Mouse (Mus musculus): ENCODE results near the gene Izumo2.
"Not testable (repeated sequence)": the region's sequence is repeated elsewhere in the genome, so short reads cannot be mapped to it uniquely, and the experiment has no call there.

The Izumo2 gene

DNA sequence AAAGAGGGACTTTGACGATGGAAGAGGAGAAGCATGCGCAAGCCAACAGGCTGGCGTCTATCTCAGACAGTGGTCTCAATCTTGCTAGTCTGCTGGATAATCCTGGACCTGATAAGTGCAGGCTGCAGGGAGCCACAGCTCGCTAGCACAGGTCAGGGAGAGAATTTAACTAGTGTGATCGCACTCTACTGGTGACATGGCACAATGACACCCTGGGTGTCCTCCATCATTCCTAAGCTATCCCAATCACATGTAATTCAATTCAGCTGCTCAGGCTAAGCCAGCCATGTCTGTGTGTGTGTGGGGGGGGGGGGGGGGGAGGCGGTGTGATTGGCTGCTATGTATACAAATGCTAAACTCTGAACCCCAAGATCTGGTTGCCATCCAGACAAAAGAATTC lies 6.6 kb upstream of the Izumo2 start:
- peak; percentile 30 for DNase-seq

DNA sequence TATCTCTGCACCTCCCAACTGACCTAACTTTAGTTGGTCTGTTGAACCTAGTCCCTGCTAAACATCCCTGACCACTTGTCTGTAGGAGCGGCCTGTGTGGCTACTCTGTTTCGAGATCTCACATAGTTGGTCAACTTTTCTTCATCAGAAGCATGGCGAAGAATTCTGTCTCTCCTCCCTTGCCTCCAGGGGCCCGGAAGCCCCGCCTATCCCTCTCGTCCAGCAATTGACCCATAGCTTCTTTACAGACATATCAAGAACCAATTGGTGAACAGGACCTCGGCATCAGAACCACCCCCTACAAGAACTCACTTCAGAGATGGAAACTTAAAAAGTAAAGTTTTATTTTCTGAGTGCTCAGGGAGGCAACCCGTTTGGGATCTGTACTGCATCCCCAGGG lies 5.6 kb upstream of the Izumo2 start:
- no peak for DNase-seq

DNA sequence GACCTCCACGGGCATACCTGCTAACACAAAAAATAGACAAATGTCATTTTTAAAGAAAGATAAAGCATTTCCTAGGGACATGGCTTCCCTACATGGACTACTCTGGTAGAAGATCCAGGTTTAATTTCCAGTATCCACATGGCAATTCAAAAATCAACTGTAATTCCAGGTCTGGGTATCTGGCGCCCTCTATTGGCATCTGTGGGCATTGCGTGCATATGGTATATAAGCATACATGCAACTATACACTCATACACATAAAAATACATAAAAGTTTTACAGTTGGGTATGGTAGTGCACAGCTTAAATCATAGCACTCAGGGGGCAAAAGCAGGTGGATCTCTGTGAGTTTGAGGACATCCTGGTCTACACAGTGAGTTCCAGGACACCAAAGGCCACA lies 4.2 kb upstream of the Izumo2 start:
- no peak for DNase-seq

DNA sequence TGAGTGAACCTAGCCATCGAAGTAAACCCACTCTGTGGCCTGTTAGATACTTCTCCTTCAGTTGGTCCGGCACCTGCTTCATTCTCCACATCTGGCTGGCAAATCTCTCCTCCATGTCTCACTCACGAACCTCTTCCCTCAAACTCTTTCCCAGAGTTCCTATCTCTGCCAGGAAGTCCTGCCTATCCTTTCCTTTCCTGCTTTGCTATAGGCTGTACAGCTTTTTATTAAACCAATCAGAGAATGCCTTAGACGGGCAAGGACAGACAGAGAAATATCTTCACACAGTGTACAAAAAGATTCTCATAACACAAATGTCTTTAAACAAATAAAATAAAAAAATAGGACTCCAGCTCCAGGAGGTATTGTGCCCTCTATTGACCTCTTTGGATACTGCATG lies 3.5 kb upstream of the Izumo2 start:
- no peak for DNase-seq

DNA sequence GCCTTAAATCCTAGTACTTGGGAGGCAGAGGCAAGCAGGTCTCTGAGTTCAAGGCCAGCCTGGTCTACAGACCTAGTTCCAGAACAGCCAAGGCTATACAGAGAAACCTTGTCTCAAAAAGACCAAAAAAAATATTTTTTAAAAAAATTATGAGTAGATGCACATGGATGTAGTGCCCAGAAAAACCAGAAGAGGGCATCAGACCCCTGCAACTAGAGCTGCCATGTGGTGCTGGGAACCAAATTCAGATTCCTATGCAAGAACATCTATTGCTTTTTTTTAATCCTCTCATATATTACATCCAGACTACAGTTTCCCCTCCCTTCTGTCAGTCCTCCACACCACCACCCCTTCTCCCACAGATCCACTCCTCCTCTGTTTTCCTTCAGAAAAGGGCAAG lies 2.2 kb upstream of the Izumo2 start:
- no peak for DNase-seq

DNA sequence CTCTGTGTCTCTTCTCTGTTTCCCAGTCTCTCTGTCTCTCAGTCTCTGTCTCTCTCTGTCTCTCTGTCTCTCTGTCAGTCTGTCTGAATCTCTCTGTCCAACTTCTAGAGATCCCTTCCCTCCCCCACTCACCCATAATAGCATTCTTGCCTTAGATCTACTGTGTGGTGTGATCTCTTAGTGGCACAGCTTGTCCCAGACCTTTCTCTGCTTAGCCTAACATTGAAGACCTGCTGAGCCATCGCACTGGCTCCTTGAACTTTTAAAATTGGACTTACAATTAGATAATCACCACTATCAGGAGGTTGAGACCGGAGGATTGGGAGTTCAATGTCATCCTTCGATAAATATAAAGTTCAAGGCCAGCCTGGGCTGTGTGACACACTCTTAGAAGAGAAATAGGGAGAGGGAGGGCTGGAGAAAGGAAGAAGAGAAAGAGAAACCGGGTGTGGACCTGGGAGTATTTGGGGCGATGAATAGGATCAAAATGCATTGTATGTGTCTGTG lies 1.3 kb upstream of the Izumo2 start:
- DNase-seq, result no peak

DNA sequence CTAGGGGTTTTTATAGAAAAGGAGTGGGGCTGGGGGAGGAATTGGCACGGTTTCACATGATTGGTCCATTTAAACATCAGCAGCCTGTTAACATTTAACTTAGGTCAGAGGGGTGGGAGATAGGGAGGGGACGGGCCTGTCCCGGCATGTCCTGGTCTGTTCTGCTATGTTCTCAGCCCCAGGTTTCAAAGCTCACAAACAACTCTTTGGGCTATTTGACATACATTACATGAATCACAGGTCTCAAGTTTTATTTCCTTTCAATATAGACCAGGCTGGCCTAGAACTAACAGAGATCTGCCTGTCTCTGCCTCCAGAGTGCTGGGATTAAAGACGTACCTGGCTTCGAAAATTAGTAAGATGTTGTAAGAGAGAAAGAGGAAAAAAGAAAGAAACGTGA lies 449 bp upstream of the Izumo2 start:
- not testable (repeated sequence) for DNase-seq

DNA sequence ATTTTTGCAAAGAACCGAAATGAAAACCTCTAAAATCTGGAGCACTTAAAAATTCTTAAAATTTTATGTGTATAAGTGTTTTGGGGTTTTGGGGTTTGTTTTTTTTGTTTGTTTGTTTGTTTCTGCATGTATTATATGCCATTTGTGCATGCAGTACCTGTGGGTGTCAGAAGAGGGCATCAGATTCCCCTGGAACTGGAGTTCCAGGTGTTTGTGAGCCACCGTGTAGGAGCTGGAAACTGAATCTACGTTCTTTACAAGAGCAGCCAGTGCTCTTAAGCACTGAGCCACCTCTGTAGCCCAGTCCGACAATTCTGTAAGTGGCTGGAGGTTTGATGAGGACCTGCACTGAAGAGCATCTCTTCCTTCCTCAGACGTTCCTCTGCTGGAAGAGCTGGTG lies 1.3 kb downstream of the Izumo2 start:
- DNase-seq, result no peak

DNA sequence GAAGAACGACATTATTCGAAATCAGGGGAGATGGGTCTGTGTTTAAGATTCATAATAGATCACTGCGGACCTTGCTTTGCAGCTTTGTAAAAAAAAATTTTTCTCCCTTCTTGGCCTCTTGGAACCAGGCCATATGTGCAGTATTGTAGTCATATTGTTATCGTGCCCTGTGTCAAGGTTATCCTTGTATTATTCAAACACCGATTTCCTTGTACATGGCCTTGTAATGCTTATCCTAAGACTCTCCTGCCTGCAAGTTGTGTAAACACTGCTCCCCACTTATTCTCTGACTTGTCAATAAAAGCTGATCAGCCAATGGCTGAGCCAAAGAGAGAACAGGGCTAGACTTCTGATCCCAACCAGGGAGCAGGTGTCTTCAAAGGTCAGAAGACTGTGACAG lies 13.5 kb downstream of the Izumo2 start:
- no peak for DNase-seq

DNA sequence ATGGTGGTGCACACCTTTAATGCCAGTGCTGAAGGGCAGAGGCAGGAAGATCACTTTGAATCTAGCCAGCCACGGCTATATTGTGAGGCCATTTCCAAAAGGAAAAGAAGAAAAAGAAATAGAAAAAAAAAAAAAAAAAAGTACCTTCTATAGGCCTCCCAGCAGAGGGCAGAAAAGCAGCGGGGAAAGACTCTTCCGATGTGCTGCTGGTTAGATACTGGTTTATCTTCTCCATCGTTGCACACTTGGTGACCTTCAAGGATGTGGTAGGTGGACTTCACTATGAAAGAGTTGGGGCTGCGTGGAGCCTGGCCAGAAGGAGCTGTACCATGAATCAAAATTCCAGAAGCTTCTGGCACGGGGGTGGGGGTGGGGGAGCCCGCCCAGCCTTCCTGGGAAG lies 15.8 kb downstream of the Izumo2 start:
- DNase-seq, result no peak

DNA sequence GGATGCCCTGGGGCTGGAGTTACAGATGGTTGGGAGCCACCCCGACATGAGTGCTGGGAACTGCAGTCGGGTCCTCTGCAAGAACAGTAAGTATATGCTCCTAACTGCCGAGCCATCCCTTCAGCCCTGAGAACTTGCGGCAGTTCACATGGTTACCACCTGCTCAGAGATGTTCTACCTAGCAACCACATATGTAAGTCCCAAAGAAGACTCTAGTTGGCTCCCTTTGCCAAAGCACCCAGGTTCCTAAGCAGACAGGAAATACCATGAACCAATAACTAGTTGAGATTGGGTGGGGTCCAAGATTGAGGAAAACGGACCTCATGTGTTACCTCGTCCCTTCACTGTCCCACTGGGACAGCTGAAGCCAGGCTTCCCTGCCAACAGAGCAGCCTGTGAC lies 17.8 kb downstream of the Izumo2 start:
- no peak for DNase-seq

DNA sequence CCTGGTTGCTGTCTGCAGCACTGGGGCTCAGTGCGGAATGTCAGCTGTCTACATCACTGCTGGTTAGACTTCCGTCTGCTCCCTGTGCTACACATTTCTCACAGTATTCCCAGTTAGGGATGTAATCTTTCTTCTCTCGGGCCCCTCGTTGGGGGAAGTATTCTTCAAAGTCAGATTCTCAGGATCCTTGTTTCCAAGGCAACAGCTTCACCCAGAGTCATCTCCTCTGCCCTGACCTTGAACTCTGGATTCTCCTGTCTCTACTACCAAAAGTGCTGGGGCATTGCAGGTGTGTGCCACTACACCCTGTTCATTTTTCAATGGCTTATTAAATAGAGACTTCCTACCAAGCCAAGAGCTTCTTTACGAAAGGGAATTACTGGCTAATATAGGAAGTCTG lies 18.6 kb downstream of the Izumo2 start:
- DNase-seq, result no peak

DNA sequence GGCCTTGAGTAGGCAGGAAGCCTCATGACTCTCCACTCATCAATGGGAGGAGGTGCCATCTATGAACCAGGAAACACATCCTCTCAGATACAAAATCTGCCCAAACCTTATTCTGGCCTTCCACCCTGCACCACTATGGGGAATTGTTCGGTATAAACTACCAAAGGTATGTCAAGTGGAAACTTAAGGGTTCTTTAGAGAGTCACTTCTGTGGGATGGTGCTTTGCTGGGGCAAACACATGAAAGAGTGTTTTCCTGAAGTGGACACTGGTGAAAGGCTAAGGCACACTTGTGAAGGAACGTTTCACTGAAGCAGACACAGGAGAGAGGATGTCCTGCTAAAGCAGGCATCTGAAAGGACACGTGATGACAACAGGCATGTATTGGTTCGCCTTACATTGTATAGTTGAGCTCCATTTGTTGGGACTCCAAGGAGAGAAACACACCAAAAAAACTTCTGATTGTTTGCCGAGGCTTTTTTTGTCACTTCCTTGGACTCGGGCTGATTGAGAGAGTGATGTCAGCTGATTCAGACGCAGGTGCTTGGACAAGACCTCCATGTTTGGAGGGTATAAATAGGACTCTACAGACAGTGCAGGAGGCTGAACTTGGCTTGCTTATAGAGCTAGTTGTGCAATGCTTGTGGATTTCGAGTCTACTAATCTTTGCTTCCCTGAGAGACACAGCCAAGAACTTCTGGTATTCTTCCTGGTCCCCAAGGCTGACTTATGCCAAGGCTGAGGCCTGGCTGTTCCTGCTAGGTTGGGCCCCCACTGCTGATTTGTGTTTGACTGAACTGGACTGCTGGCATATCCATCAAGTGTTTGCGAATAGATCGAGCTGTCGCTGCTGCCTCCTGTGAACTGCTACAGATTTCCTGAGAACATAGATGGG lies 19.8 kb downstream of the Izumo2 start:
- DNase-seq, result no peak

DNA sequence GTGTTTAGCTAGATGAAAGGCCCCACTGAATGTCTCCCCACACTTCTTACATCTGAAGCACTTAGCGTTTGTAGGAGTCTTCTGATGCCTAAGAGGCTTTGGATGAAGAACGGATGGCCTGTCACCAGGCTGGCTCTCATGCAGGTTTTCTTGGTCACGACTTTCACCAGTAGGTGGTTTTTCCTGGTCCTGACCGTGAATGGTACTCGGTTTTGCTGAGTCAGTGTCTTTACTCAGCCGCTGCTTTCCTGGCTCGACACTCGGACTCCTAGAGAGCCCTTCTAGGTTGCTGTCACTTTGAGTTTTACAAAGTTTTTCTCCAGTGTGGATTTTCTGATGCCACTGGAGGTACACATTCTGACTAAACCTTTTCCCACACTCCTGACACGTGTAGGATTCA lies 25.2 kb downstream of the Izumo2 start:
- DNase-seq, result no peak

DNA sequence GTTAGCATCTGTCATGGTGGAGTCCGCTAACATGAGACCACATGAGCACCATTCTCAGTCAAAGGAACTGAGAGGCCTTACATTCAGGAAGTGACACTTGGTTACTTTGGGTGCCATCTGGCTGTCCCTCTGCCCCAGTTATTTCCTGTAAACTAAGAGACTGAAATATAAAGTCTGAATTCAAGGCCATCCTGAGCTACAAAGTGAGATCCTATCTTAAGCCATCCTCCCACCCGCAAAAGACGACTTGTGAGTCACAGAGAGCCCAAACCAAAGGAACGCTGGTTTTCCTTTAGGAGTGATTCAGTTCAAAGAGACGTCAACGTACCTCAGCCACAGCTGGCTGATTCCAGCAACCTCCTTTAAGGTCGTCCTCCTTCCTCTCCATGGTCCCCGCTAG lies 32.8 kb downstream of the Izumo2 start:
- DNase-seq, result no peak

DNA sequence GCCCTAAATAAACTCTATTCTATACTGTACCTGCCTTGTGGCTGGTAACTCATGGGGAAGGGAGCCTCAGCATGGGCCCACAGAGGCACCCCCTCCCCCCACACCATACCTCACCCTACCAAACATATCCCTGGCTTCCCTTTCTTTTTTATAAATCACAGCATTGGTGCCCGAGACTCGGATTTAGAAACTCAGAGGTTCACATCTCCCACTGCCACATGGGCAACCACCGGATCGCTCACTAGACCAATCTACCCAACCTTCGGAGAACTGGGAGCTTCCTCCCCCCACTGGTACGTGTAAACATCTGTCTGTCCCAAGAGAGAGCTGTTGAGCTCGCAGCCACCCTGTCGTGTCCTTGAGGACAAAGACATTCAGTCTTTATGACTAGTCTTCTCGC lies 35.7 kb downstream of the Izumo2 start:
- DNase-seq, result no peak

DNA sequence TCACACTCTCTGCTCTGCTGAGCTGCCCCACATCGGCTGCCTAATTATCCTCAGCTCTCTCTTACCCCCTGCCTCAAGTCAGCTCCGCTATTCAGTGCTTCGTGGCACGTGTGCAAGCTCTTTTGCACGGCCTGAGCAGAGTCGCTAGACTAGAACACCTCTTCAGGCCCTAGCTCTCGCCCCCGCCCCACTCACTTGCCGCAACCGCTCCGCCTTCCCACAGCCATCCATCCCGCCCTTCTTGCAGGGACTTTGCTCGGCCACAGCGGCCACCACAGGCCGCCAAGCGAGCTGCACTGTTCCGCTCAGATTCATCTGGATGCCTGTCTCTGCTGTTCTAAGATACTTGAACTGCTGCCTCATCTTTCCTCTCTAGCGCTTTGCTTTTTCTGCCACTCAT lies 36.5 kb downstream of the Izumo2 start:
- DNase-seq, result peak; percentile 86

DNA sequence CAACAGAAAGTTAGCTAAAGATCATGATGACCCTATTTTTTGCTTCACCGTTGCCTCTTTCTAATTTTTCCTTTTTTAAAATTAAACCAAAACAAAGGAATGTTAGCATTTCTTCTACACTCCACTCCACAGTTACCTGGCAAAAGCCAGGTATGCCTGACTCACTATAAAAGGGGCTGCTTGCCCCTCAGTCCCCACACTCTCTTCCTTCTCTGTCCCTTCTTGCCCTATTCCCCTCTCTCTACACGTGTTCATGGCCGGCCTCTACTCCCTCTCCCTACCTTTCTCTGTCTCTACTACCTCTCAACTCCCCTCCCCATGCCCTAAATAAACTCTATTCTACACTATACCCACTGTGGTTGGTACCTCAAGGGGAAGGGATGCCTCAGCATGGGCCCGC lies 38.6 kb downstream of the Izumo2 start:
- DNase-seq, result no peak

DNA sequence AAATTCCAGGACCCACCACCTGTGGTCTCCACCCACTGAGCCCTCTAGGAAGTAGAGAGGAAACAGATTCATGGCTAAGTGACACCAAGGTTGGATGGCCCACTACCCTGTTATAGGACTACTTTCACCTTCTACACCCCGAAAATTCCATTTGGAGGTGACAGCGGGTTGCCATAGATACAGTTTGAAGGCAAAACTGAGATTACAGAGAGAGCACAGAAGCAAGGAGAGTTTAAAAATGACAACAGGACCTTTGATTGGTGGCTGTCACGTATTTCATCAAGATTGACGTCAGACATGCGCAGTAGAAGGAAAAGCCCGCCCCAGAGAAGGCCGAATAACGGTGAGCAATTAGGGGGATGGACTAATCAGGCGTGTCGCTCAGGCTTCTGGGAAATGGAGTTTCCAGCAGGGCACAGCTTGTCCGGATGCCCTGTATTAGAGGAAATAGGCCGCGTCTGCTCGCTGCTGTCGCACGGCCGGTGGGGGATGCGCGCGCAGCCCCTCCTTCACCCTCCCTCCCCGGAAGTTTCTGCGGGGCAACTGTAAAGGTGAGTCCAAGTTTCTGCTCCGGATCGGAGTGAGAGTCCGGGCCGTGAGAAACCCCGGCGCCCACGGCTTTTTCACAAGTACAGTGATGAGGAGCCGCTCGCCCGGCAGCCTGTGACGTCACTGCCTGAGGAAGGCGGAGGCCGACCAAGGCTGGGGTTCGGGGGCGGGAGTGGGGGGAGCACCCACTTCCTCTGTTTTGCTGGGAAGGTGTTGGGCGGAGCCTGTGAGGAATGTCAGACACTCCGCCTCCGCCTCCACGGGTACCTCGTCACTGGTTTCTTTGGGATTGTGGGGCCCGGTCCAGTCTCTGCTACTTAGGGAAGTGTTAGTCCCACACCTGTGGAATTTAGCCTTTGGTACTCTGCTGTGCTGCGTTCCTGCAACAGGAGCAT lies 39.8 kb downstream of the Izumo2 start, which contains the start of gene Vrk3:
Gene Vrk3, plus strand, starts transcription at position 313 of the 944 bp plus-strand sequence.
- peak; percentile 96 for DNase-seq

DNA sequence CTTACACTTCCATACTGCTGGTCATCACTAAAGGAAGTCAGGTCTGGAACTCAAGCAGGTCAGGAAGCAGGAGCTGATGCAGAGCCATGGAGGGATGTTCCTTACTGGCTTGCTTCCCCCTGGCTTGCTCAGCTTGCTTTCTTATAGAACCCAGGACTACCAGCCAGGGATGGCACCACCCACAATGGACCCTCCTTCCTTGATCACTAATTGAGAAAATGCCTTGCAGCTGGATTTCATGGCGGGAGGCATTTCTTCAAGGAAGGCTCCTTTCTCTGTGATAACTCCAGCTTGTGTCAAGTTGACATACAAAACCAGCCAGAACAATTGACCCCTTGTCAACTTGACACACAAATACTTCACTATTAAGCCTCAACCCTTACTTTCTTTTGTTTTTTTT lies 42.4 kb downstream of the Izumo2 start, which contains the start of gene Zfp473:
Gene Zfp473, minus strand, starts transcription at position 101 of the 400 bp plus-strand sequence.
- not testable (repeated sequence) for DNase-seq

DNA sequence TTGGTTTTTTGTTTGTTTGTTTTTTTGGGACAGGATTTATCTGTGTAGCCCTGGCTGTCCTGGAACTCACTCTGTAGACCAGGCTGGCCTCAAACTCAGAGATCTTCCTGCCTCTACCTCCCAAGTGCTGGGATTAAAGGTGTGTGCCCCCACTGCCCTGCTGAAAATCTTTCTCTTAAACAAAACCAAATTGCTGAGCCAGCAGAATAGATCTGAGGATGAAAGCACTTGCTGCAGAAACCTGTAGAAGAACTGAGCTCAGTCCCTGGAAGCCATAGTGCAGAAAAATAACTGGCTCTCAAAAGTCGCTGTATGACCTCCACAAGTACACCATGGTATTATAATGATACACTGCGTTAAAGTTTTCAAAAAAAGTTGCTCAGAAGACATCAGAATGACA lies 48.6 kb downstream of the Izumo2 start:
- no peak for DNase-seq

DNA sequence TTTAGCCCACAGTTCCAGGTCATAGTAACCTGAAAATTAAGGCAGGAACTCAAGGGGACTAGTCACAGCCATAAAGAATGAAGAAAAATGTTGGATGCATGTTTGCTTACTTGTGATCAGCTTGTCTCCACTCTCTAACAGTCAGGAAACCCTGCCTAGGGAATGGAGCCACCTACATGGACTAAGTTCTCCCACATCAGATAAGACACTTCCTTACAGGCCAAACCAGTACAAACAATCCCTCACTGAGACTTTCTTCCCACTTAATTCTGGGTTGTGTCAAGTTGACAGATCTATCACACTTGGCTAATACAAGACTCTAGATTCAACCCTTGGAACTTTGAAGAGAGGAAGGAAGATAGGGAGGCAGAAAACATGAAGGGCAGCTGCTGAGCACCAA lies 51.8 kb downstream of the Izumo2 start:
- DNase-seq, result no peak

DNA sequence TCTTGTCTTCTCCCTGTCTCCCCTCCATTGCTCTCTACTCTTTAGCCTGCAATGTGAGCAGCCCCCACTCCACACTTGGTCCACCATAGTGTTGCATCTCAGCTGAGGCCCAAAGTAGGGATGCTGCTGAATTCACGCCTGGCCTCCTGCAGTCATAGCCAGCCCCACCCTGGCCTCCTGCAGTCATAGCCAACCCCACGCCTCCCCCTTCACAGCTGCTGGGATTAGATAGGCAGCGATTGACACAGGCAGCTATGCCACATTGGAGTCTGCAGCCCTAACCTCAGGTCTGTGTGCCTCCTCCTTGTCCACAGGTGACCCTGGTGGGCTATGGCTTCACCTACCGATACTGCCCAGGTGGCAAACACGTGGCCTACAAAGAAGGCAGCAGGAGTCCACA lies 59.6 kb downstream of the Izumo2 start:
- DNase-seq, result no peak
